Comparison of ENCODE assay signal across 15 mouse cellular contexts in genomic region chr15:61055017-61055609, GRCm38 (mm10).
DNase-seq lines count a peak whose midpoint lies in the region; ATAC-seq and TF ChIP-seq lines count a peak whose summit lies in the region.
"Had no signal": no experiment of that assay in that cellular context is flagged by ENCODE, and none has a peak within 500 bp of the region (broad histone marks: within the 10 kb centered on the region; RNA-seq: fewer than 3 reads in every experiment).

No protein-coding gene starts in this region.

- H3K9me3 ChIP-seq in forebrain, embryonic 14.5 days (replicated peaks; ENCODE audit: control insufficient read depth, low read length) = no peaks in the 10 kb centered on the region
- no peaks in the 10 kb centered on the region for H3K9me3 ChIP-seq in hindbrain, embryonic 16.5 days (ENCODE audit: control insufficient read depth, low read length)
- no peaks in the 10 kb centered on the region for H3K9me3 ChIP-seq in lung, postnatal 0 days (ENCODE audit: low read length)
- H3K9me3 ChIP-seq: limb, embryonic 13.5 days had no signal

- WGBS in kidney, adult 2 months = 71% methylated on average over 7 of the region's 7 CpGs
- 24% methylated on average over 7 of the region's 7 CpGs for WGBS in forebrain, embryonic 14.5 days
- 37% methylated on average over 7 of the region's 7 CpGs for WGBS in hindbrain, embryonic 16.5 days
- WGBS in lung, postnatal 0 days = 64% methylated on average over 7 of the region's 7 CpGs

- no peak overlapping the region for H3K4me3 ChIP-seq in kidney, adult 2 months (ENCODE audit: insufficient read depth, low read depth, low read length)
- no peak overlapping the region for H3K4me3 ChIP-seq in forebrain, embryonic 14.5 days (ENCODE audit: low read depth, low read length)
- no peak overlapping the region for H3K4me3 ChIP-seq in hindbrain, embryonic 16.5 days (ENCODE audit: low read length)
- H3K4me3 ChIP-seq in lung, postnatal 0 days (ENCODE audit: low read depth, low read length) = no peak overlapping the region
- H3K4me3 ChIP-seq: limb, embryonic 13.5 days had no signal

- peak; percentile 66 for ATAC-seq in forebrain, embryonic 14.5 days
- peak; percentile 69 for ATAC-seq in hindbrain, embryonic 16.5 days
- no peak for ATAC-seq in lung, postnatal 0 days
- ATAC-seq: activated CD4-positive, CD25-positive, alpha-beta regulatory T cell, adult 4 months; Patski had no signal

- no peak for TF ChIP-seq POLR2A in kidney, adult 2 months (IDR thresholded peaks at IDR 0.05; ENCODE audit: low read depth, low read length)

- H3K4me2 ChIP-seq in forebrain, embryonic 14.5 days (ENCODE audit: low read length) = no peak overlapping the region
- H3K4me2 ChIP-seq in hindbrain, embryonic 16.5 days (ENCODE audit: low read length) = no peak overlapping the region
- H3K4me2 ChIP-seq in lung, postnatal 0 days (replicated peaks; ENCODE audit: low read depth, low read length) = no peak overlapping the region
- H3K4me2 ChIP-seq: limb, embryonic 13.5 days had no signal

- peak overlapping the region; percentile 39; the same call in 1 of the 2 replicates for H3K27ac ChIP-seq in kidney, adult 2 months (ENCODE audit: insufficient read depth, low read depth, low read length)
- H3K27ac ChIP-seq in forebrain, embryonic 14.5 days (ENCODE audit: low read depth, low read length) = no peak overlapping the region
- no peak overlapping the region for H3K27ac ChIP-seq in hindbrain, embryonic 16.5 days (ENCODE audit: low read depth, low read length)
- no peak overlapping the region for H3K27ac ChIP-seq in lung, postnatal 0 days (ENCODE audit: low read length)
- H3K27ac ChIP-seq: limb, embryonic 13.5 days had no signal

- no peaks in the 10 kb centered on the region for H3K4me1 ChIP-seq in kidney, adult 2 months (ENCODE audit: control insufficient read depth, insufficient read depth, low read length)
- no peaks in the 10 kb centered on the region for H3K4me1 ChIP-seq in forebrain, embryonic 14.5 days (ENCODE audit: control insufficient read depth, insufficient read depth, low read length)
- no peaks in the 10 kb centered on the region for H3K4me1 ChIP-seq in hindbrain, embryonic 16.5 days (ENCODE audit: control insufficient read depth, insufficient read depth, low read depth, low read length)
- H3K4me1 ChIP-seq in lung, postnatal 0 days (ENCODE audit: insufficient read depth, low read depth, low read length) = no peaks in the 10 kb centered on the region
- H3K4me1 ChIP-seq: limb, embryonic 13.5 days had no signal

- H3K9ac ChIP-seq in forebrain, embryonic 14.5 days (ENCODE audit: low read length) = no peak overlapping the region
- no peak overlapping the region for H3K9ac ChIP-seq in hindbrain, embryonic 16.5 days (ENCODE audit: low read depth, low read length)
- no peak overlapping the region for H3K9ac ChIP-seq in lung, postnatal 0 days (replicated peaks; ENCODE audit: low read depth)
- H3K9ac ChIP-seq: limb, embryonic 13.5 days had no signal

- TF ChIP-seq EP300 in lung, postnatal 0 days (IDR thresholded peaks at IDR 0.05) = no peak

- no peaks in the 10 kb centered on the region for H3K27me3 ChIP-seq in kidney, adult 2 months (replicated peaks; ENCODE audit: control insufficient read depth, insufficient read depth, low read length)
- H3K27me3 ChIP-seq in forebrain, embryonic 14.5 days (replicated peaks; ENCODE audit: control insufficient read depth, insufficient read depth, low read length) = no peaks in the 10 kb centered on the region
- no peaks in the 10 kb centered on the region for H3K27me3 ChIP-seq in hindbrain, embryonic 16.5 days (replicated peaks; ENCODE audit: control insufficient read depth, insufficient read depth, low read length)
- H3K27me3 ChIP-seq in lung, postnatal 0 days (replicated peaks; ENCODE audit: insufficient read depth, low read length) = no peaks in the 10 kb centered on the region
- H3K27me3 ChIP-seq: limb, embryonic 13.5 days; Patski had no signal

- TF ChIP-seq CTCF in kidney, adult 2 months (conservative IDR thresholded peaks at IDR 0.05; ENCODE audit: insufficient read depth, insufficient read length, low read depth, low read length) = no peak
- TF ChIP-seq CTCF in lung, postnatal 0 days (IDR thresholded peaks at IDR 0.05) = no peak

- no peaks in the 10 kb centered on the region for H3K36me3 ChIP-seq in kidney, adult 2 months (ENCODE audit: control insufficient read depth, insufficient read depth, low read length)
- H3K36me3 ChIP-seq in forebrain, embryonic 14.5 days (ENCODE audit: control insufficient read depth, insufficient read depth, low read length) = no peaks in the 10 kb centered on the region
- no peaks in the 10 kb centered on the region for H3K36me3 ChIP-seq in hindbrain, embryonic 16.5 days (ENCODE audit: control insufficient read depth, insufficient read depth, low read length)
- H3K36me3 ChIP-seq in lung, postnatal 0 days (ENCODE audit: insufficient read depth, low read length) = no peaks in the 10 kb centered on the region
- H3K36me3 ChIP-seq: limb, embryonic 13.5 days had no signal

- DNase-seq in kidney, adult 2 months = peak; percentile 67
- no peak for DNase-seq in kidney, postnatal 4 days
- peak; percentile 1 for DNase-seq in brain, adult 2 months (ENCODE audit: low read depth, low spot score)
- DNase-seq in forebrain, embryonic 14.5 days (ENCODE audit: low spot score) = peak; percentile 60
- no peak for DNase-seq in retina, embryonic 14.5 days (ENCODE audit: low spot score)
- DNase-seq in lung, postnatal 0 days (ENCODE audit: low spot score) = no peak
- no peak for DNase-seq in thymus, postnatal 25 days
- DNase-seq: adrenal gland, postnatal 25 days; cerebellum, postnatal 10 days; lung, postnatal 36 days; right cerebral cortex, adult 18-20 months had no signal

Comparison
In these comparisons a context has a peak if more than half of its experiments do, and no peak if none do; other contexts are left out.
1. DNase-seq: peak in kidney, adult 2 months (single experiment), brain, adult 2 months (single experiment) and forebrain, embryonic 14.5 days (single experiment); none in kidney, postnatal 4 days (0 of 2), retina, embryonic 14.5 days (single experiment), lung, postnatal 0 days (single experiment) and thymus, postnatal 25 days (single experiment).